Mouse (Mus musculus) forebrain, embryonic 11.5 days (tissue): ENCODE data around the gene Prss32. TPM values are rescaled to one million over a fixed set of nuclear protein-coding genes. Genes with fewer than 3 reads are reported as not detected.

Experiments
- ATAC-seq: fragments of 200-750 bp; cut with Nextera tagmentation; replicated peaks from 2 replicates; pipeline ENCODE4 v1.8.0; 2017; ENCODE audit warnings: moderate TSS enrichment; ENCODE audit not compliant: low FRiP score
- DNase-seq: peaks from one replicate; pipeline ENCODE4 v3.0.0-alpha.2; 2017; ENCODE audit warnings: low spot score
- H3K27ac ChIP-seq: fragments of 300-500 bp; sonication (generic); 2 replicates; pipeline ENCODE4 v1.5.1; 2014; ENCODE audit warnings: low read depth, low read length
- H3K27me3 ChIP-seq: fragments of 300-500 bp; sonication (generic); 2 replicates; pipeline ENCODE4 v1.6.1; 2014; ENCODE audit warnings: mild to moderate bottlenecking, low read length, mixed read lengths; ENCODE audit not compliant: control insufficient read depth, insufficient read depth
- H3K36me3 ChIP-seq: fragments of 300-500 bp; sonication (generic); 2 replicates; pipeline ENCODE4 v1.6.1; 2014; ENCODE audit warnings: mild to moderate bottlenecking, low read length, moderate library complexity, mixed read lengths; ENCODE audit not compliant: control insufficient read depth, insufficient read depth
- H3K4me1 ChIP-seq: fragments of 300-500 bp; sonication (generic); replicated peaks from 2 replicates; pipeline ENCODE4 v1.6.1; 2014; ENCODE audit warnings: low read length, mixed read lengths; ENCODE audit not compliant: control insufficient read depth, insufficient read depth
- H3K4me2 ChIP-seq: fragments of 300-500 bp; sonication (generic); 2 replicates; pipeline ENCODE4 v1.6.1; 2014; ENCODE audit warnings: low read depth, mild to moderate bottlenecking, low read length, moderate library complexity, mixed read lengths; ENCODE audit not compliant: severe bottlenecking
- H3K4me3 ChIP-seq: fragments of 300-500 bp; sonication (generic); 2 replicates; pipeline ENCODE4 v1.5.1; 2014; ENCODE audit warnings: low read depth, low read length
- H3K9ac ChIP-seq: fragments of 300-500 bp; sonication (generic); 2 replicates; pipeline ENCODE4 v1.6.1; 2014; ENCODE audit warnings: low read length
- H3K9me3 ChIP-seq: fragments of 300-500 bp; sonication (generic); 2 replicates; pipeline ENCODE4 v1.6.1; 2016; ENCODE audit warnings: low read length, mixed read lengths; ENCODE audit not compliant: control insufficient read depth
- WGBS: fragments of 180-500 bp; shearing (Covaris S2); extraction: QIAGEN DNeasy Blood & Tissue Kit; methylation state at CpG from one replicate; pipeline ENCODE4 v1.1.7; 2014; 5-methylcytosine and 5-hydroxymethylcytosine counted together
- polyA plus RNA-seq: library from polyadenylated mRNA; unstranded; fragments of >200 nt; fragmentation: Nextera tagmentation; extraction: Ambion mirVana; gene quantifications from 2 replicates; pipeline ENCODE4 v1.2.1, GENCODE M21; 2014

Prss32 gene
- polyA plus RNA-seq, 1 experiment from 2014 or later = not detected

GRCm38 (mm10) chr17:23828271-23829001 is 15.2 kb upstream of the Prss32 start:
- Histone ChIP-seq H3K36me3 (peaks cover 25% of the 10 kb centered on the region; the same call in 1 of the 2 replicates), H3K9ac (peak overlapping the region; percentile 67), H3K9me3 (no peaks in the 10 kb centered on the region), H3K4me1 (peaks cover 8% of the 10 kb centered on the region; the same call in 1 of the 2 replicates), H3K27ac (peak overlapping the region; percentile 8), H3K27me3 (no peaks in the 10 kb centered on the region; the same call in 1 of the 2 replicates), H3K4me3 (peak overlapping the region; percentile 45), H3K4me2 (peak overlapping the region; percentile 65)
- DNase-seq = peak; percentile 84
- ATAC-seq = peak; percentile 81
- under 1% methylated on average over 47 of the region's 47 CpGs for WGBS

DNA sequence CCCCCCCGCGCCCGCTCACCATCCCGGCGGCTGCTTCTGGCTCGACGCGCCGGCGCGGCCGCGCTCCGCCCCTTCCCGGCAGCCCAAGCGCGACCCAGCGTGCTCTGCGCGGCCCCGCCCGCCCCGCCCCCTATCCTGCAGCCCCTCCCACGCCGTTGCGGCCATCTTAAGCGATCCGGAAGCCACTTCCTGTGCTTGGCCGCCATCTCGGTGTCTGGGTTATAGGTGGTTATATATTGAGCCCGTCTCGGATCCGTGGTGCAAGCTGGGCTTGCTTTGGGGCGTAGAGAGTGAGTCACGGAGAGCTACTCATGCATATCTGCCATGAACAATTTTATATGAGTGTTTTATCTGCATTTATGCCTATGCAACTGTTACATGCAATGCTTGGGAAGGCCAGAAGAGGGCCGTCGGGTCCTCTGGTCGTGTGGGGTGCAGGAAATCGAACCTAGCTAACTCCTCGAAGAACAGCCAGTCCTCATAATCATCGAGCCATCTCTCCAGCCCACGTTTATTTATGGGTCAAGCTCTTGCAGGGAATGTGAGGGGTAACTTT is 14.5 kb upstream of the Prss32 start, which contains the start of gene Elob:
Gene Elob, minus strand, starts transcription at position 73 of the 556 bp plus-strand sequence.
- Histone ChIP-seq H3K4me3 (peak within 1 kb of the TSS; percentile 45), H3K9ac (peak within 1 kb of the TSS; percentile 67), H3K9me3 (no peaks in the 10 kb centered on the region), H3K4me2 (peak within 1 kb of the TSS; percentile 65), H3K36me3 (peaks cover 20% of the 10 kb centered on the region; the same call in 1 of the 2 replicates), H3K4me1 (peaks cover 8% of the 10 kb centered on the region; the same call in 1 of the 2 replicates), H3K27ac (peak within 1 kb of the TSS; percentile 85), H3K27me3 (no peaks in the 10 kb centered on the region; the same call in 1 of the 2 replicates)
- peak; percentile 93 for ATAC-seq
- WGBS = 1% methylated on average over 40 of the region's 42 CpGs
- peak; percentile 95 for DNase-seq

DNA sequence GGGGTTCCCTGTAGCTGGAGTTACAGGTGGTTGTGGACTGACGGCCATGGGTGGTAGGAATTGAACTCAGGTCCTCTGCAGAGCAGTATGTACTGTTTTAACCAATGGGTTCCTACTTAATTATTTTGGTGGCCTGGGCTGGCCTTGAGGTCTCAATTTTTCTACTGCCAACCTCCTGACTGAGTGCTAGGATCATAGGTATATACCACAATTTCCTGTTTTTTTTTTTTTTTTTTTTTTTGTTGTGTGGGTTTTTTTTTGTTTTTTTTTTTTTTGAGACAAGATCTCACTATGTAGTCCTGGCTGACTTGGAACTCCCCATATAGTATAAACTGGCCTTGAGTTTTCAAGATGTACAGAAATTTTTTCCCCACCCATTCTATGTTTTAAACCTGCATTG is 12.5 kb upstream of the Prss32 start:
- 93% methylated on average over 1 of the region's 1 CpGs for WGBS
- Histone ChIP-seq H3K4me1 (peaks cover 8% of the 10 kb centered on the region; the same call in 1 of the 2 replicates), H3K27ac (no peak overlapping the region), H3K4me2 (no peak overlapping the region), H3K9ac (no peak overlapping the region), H3K9me3 (no peaks in the 10 kb centered on the region), H3K27me3 (no peaks in the 10 kb centered on the region; the same call in 1 of the 2 replicates), H3K36me3 (peaks cover 3% of the 10 kb centered on the region; the same call in 1 of the 2 replicates), H3K4me3 (no peak overlapping the region)
- DNase-seq (no peak), ATAC-seq (no peak)

DNA sequence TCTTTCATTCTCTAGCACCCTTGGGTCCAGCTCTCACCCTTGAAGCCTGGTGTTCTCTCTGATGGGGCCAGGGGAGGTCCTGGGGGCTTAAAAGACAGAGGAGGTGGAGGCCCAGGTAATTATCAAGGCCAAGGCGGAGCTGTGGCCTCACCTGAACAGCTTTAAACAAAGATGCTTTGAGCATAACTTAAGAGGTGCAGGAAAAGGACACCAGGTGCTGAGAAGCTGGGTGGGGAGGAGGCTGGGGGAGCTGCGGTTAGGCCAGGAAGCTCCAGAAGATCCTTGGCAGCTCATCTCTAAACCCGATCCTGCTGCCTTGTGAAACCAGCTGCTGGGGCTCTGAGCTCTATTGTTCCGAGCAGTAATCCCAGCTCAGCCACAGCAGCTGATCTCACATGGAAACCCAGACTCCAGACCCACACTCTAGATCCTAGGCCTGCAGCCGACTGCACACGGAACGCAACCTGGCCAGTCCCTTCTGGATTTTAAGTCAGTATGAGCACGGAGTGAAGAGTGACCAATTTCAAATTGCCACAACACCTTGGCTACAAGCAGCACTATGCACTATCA is 7.6 kb upstream of the Prss32 start, which contains the start of gene Prss33:
Gene Prss33, minus strand, starts transcription at position 51 of the 570 bp plus-strand sequence.
- DNase-seq (no peak), ATAC-seq (no peak)
- Histone ChIP-seq H3K4me2 (no peak within 1 kb of the TSS), H3K27me3 (no peaks in the 10 kb centered on the region; the same call in 1 of the 2 replicates), H3K9me3 (no peaks in the 10 kb centered on the region), H3K4me1 (no peaks in the 10 kb centered on the region), H3K27ac (no peak within 1 kb of the TSS), H3K36me3 (no peaks in the 10 kb centered on the region), H3K9ac (no peak within 1 kb of the TSS), H3K4me3 (no peak within 1 kb of the TSS)
- WGBS = 49% methylated on average over 8 of the region's 8 CpGs

GRCm38 (mm10) chr17:23841145-23841544 is 2.5 kb upstream of the Prss32 start:
- no peak overlapping the region for H3K9ac ChIP-seq
- no peaks in the 10 kb centered on the region for H3K36me3 ChIP-seq
- 29% methylated on average over 4 of the region's 4 CpGs for WGBS
- H3K4me2 ChIP-seq = no peak overlapping the region
- no peak overlapping the region for H3K4me3 ChIP-seq
- no peaks in the 10 kb centered on the region for H3K27me3 ChIP-seq
- no peaks in the 10 kb centered on the region for H3K9me3 ChIP-seq
- no peaks in the 10 kb centered on the region for H3K4me1 ChIP-seq
- no peak overlapping the region for H3K27ac ChIP-seq
- DNase-seq (peak; percentile 71), ATAC-seq (no peak)

DNA sequence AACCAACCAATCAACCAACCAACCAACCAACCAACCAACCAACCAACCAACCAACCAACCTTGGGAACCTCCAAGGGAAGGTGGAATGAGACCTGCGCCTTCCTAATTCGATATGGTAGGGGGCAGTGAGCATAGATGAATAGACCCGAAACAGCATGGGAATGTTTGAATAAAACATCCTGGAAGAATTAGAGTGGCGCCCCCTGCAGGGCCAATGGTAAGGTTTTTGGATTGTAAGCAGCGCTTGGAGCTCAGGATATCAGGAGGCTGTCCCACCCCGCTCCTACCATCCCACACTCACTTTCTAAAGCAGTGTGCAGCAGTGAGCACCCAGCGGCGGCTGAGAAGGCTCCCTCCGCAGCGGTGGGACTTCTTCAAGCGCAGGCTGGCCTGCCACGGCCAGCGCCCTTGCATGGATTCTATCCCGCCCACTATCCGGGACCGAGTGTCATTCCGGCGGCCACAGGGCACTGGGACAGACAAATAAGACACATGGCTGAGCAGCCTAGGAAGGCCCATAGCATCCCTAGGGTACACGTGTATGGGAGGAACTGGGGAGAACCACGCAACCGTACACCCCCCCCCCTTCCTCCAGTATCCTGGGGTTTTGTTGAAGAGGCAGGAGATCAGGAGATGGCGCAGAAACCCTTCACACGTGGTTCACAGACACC is 379 bp upstream of the Prss32 start:
- H3K4me3 ChIP-seq = peak overlapping the region; percentile 14; the same call in 1 of the 2 replicates
- 41% methylated on average over 23 of the region's 23 CpGs for whole genome bisulfite sequencing

GRCm38 (mm10) chr17:23850028-23850427 is 6.4 kb downstream of the Prss32 start:
- H3K9me3 ChIP-seq = no peaks in the 10 kb centered on the region
- WGBS = 58% methylated on average over 2 of the region's 2 CpGs
- H3K36me3 ChIP-seq = no peaks in the 10 kb centered on the region
- no peaks in the 10 kb centered on the region for H3K27me3 ChIP-seq
- no peak overlapping the region for H3K4me2 ChIP-seq
- no peak for DNase-seq
- no peak for ATAC-seq
- H3K9ac ChIP-seq = no peak overlapping the region
- no peaks in the 10 kb centered on the region for H3K4me1 ChIP-seq
- H3K4me3 ChIP-seq = no peak overlapping the region
- no peak overlapping the region for H3K27ac ChIP-seq

More for the DNA sequence above, 379 bp upstream of the Prss32 start:
- H3K9ac ChIP-seq = no peak overlapping the region
- no peaks in the 10 kb centered on the region for H3K27me3 ChIP-seq
- no peaks in the 10 kb centered on the region for H3K9me3 ChIP-seq
- peak overlapping the region; percentile 28; the same call in 1 of the 2 replicates for H3K4me2 ChIP-seq
- ATAC-seq (peak; percentile 46), DNase-seq (peak; percentile 67)
- no peaks in the 10 kb centered on the region for H3K4me1 ChIP-seq
- H3K36me3 ChIP-seq = no peaks in the 10 kb centered on the region
- no peak overlapping the region for H3K27ac ChIP-seq
